Mouse (Mus musculus): ENCODE measurements around the gene Lamb2.

DNA sequence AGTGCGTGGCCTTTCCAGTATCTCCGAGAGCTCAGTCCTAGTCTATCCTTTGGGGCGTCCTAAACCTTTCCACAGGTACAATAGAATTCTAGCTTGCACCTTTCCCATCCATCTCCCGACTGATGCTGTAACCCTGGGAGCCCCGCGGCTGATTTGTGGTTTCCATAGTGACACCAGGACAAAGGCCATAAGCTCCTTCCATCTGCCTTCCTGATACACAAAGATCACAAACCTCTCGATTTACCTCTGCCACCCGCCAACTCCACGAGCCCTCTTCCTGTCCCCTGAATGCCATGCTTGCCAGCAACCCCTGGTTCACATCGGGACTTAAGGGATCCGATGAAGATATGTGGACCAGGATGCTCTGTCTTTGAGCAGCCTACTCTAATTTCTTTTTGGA is 295 bp upstream of the Lamb2 start:
- no peak for TF ChIP-seq CTCF (IDR thresholded peaks at IDR 0.05; ENCODE audit: extremely low read depth, insufficient read depth, insufficient read length, insufficient replicate concordance)
- no peak for TF ChIP-seq POLR2A (IDR thresholded peaks at IDR 0.05; ENCODE audit: low read depth, low read length)

All from spleen, adult 2 months (tissue).